Comparison of ENCODE assay signal across 27 mouse cellular contexts in genomic region chr7:56239543-56239942, GRCm38 (mm10). TPM values are rescaled to one million over a fixed set of nuclear protein-coding genes. Genes with fewer than 3 reads are reported as not detected.
DNase-seq lines count a peak whose midpoint lies in the region; ATAC-seq and TF ChIP-seq lines count a peak whose summit lies in the region.
"Had no signal": no experiment of that assay in that cellular context is flagged by ENCODE, and none has a peak within 500 bp of the region (broad histone marks: within the 10 kb centered on the region; RNA-seq: fewer than 3 reads in every experiment).

Oca2 (plus strand) TSS chr7:56239760.

- TF ChIP-seq CTCF in lung, embryonic 14.5 days (IDR thresholded peaks at IDR 0.05; ENCODE audit: low read depth), result no peak

- H3K27ac ChIP-seq in lung, embryonic 14.5 days (ENCODE audit: low read depth), result no peak within 1 kb of the TSS
- H3K27ac ChIP-seq in embryonic facial prominence, embryonic 14.5 days (replicated peaks; ENCODE audit: low read depth, low read length), result no peak within 1 kb of the TSS
- H3K27ac ChIP-seq in forebrain, embryonic 15.5 days (replicated peaks), result no peak within 1 kb of the TSS
- H3K27ac ChIP-seq: heart, adult 2 months; hindbrain, embryonic 10.5 days; hindbrain, postnatal 0 days; left cerebral cortex, adult 2 months had no signal

- 40% methylated on average over 3 of the region's 3 CpGs for WGBS in lung, embryonic 14.5 days
- 36% methylated on average over 3 of the region's 3 CpGs for WGBS in embryonic facial prominence, embryonic 14.5 days
- WGBS in forebrain, embryonic 15.5 days, result 50% methylated on average over 3 of the region's 3 CpGs

- DNase-seq in adrenal gland, adult 2 months, result peak; percentile 38
- no peak for DNase-seq in adrenal gland, adult 18-20 months (ENCODE audit: low spot score in 2 of 2)
- peak; percentile 6 for DNase-seq in lung, embryonic 14.5 days
- no peak for DNase-seq in lung, postnatal 10 days
- peak; percentile 5 for DNase-seq in R1 (ENCODE audit: low read depth, low spot score)
- peak; percentile 30 for DNase-seq in embryonic facial prominence, embryonic 14.5 days (ENCODE audit: low spot score)
- DNase-seq in cerebellum, adult 18-20 months, result no peak
- DNase-seq: cerebellum, postnatal 10 days; gastrocnemius, postnatal 25 days; heart, adult 2 months; kidney, postnatal 10 days; left cerebral cortex, postnatal 4 days; liver; right cerebral cortex, postnatal 25 days; thymus, postnatal 36 days had no signal

- H3K36me3 ChIP-seq in lung, embryonic 14.5 days (ENCODE audit: insufficient read depth), result no peaks in the 10 kb centered on the region
- H3K36me3 ChIP-seq in embryonic facial prominence, embryonic 14.5 days (ENCODE audit: control insufficient read depth, insufficient read depth, low read length), result no peaks in the 10 kb centered on the region
- no peaks in the 10 kb centered on the region for H3K36me3 ChIP-seq in forebrain, embryonic 15.5 days
- H3K36me3 ChIP-seq: hindbrain, embryonic 10.5 days had no signal

- no peaks in the 10 kb centered on the region for H3K27me3 ChIP-seq in lung, embryonic 14.5 days (ENCODE audit: insufficient read depth, low read length)
- H3K27me3 ChIP-seq in embryonic facial prominence, embryonic 14.5 days (replicated peaks; ENCODE audit: control insufficient read depth, insufficient read depth, low read length), result no peaks in the 10 kb centered on the region
- H3K27me3 ChIP-seq in forebrain, embryonic 15.5 days, result no peaks in the 10 kb centered on the region
- H3K27me3 ChIP-seq: megakaryocyte, embryonic 14.5 days had no signal

- H3K4me3 ChIP-seq in lung, embryonic 14.5 days (ENCODE audit: low read depth, low read length), result no peak within 1 kb of the TSS
- no peak within 1 kb of the TSS for H3K4me3 ChIP-seq in embryonic facial prominence, embryonic 14.5 days (ENCODE audit: low read depth, low read length)
- no peak within 1 kb of the TSS for H3K4me3 ChIP-seq in forebrain, embryonic 15.5 days
- H3K4me3 ChIP-seq: erythroblast, embryonic 14.5 days; heart, adult 2 months; hindbrain, embryonic 10.5 days; left cerebral cortex, adult 2 months; megakaryocyte, embryonic 14.5 days had no signal

- no peaks in the 10 kb centered on the region for H3K9me3 ChIP-seq in lung, embryonic 14.5 days (ENCODE audit: low read depth, low read length)
- H3K9me3 ChIP-seq in embryonic facial prominence, embryonic 14.5 days (ENCODE audit: control insufficient read depth, low read length), result no peaks in the 10 kb centered on the region
- H3K9me3 ChIP-seq in forebrain, embryonic 15.5 days, result no peaks in the 10 kb centered on the region
- H3K9me3 ChIP-seq: hindbrain, embryonic 10.5 days; megakaryocyte, embryonic 14.5 days had no signal

- no peak for ATAC-seq in lung, embryonic 14.5 days (ENCODE audit: insufficient read depth)
- ATAC-seq in embryonic facial prominence, embryonic 14.5 days (ENCODE audit: low read depth), result no peak; the same call in 1 of the 2 replicates
- ATAC-seq in forebrain, embryonic 15.5 days (replicated peaks), result no peak
- ATAC-seq: forebrain, embryonic 14.5 days; hindbrain, postnatal 0 days; intestine, postnatal 0 days had no signal

- no peak within 1 kb of the TSS for H3K9ac ChIP-seq in lung, embryonic 14.5 days
- no peak within 1 kb of the TSS for H3K9ac ChIP-seq in embryonic facial prominence, embryonic 14.5 days (ENCODE audit: low read depth, low read length)
- H3K9ac ChIP-seq in forebrain, embryonic 15.5 days (replicated peaks), result no peak within 1 kb of the TSS

- no peaks in the 10 kb centered on the region for H3K4me1 ChIP-seq in lung, embryonic 14.5 days (ENCODE audit: insufficient read depth)
- H3K4me1 ChIP-seq in embryonic facial prominence, embryonic 14.5 days (ENCODE audit: control insufficient read depth, insufficient read depth, low read length), result no peaks in the 10 kb centered on the region
- H3K4me1 ChIP-seq in forebrain, embryonic 15.5 days, result no peaks in the 10 kb centered on the region
- H3K4me1 ChIP-seq: megakaryocyte, embryonic 14.5 days had no signal

- H3K4me2 ChIP-seq in lung, embryonic 14.5 days, result no peak within 1 kb of the TSS
- H3K4me2 ChIP-seq in embryonic facial prominence, embryonic 14.5 days (ENCODE audit: low read depth, low read length), result no peak within 1 kb of the TSS
- no peak within 1 kb of the TSS for H3K4me2 ChIP-seq in forebrain, embryonic 15.5 days (replicated peaks)

RNA-seq across cellular contexts. Expression of gene Oca2, which starts in this region (rescaled TPM):
- 1 to 10 TPM; 3.8 to 5.9 TPM for total RNA-seq in adrenal gland, adult 2 months (2021)
- 3.3 and 5.3 TPM in 2 replicates for polyA plus RNA-seq in adrenal gland, adult 2 months (2012; rRNA removed)
- 1 to 10 TPM; 2.8 to 4.4 TPM for total RNA-seq in adrenal gland, adult 18-20 months (2021)
- polyA plus RNA-seq in lung, embryonic 14.5 days (2014; fragmentation: Nextera tagmentation; extraction: Ambion mirVana), result not detected in 2 replicates
- polyA plus RNA-seq in embryonic facial prominence, embryonic 14.5 days (2014; fragmentation: Nextera tagmentation; extraction: Ambion mirVana), result 0.21 and 0.33 TPM in 2 replicates
- polyA plus RNA-seq in forebrain, embryonic 15.5 days (2015; fragmentation: Nextera tagmentation; extraction: Ambion mirVana), result 0.20 and 1.0 TPM in 2 replicates
- total RNA-seq: gastrocnemius, postnatal 25 days; heart, adult 2 months; MEL; monocyte, adult 5-6 weeks had no signal
- polyA plus RNA-seq: erythroblast, embryonic 14.5 days; heart, adult 2 months; heart, embryonic 16.5 days; liver, embryonic 16.5 days had no signal

Comparison
In these comparisons a context has a peak if more than half of its experiments do, and no peak if none do; other contexts are left out.
1. DNase-seq: peak in adrenal gland, adult 2 months (single experiment) and R1 (single experiment); none in adrenal gland, adult 18-20 months (0 of 2), lung, postnatal 10 days (single experiment) and cerebellum, adult 18-20 months (0 of 2).
2. Peak in DNase-seq in lung, embryonic 14.5 days; RNA of the gene not detected or under 1 TPM.
3. Peak in DNase-seq in embryonic facial prominence, embryonic 14.5 days; RNA of the gene not detected or under 1 TPM.